Mouse (Mus musculus) heart, postnatal 25 days (tissue): Measurements from ENCODE around the gene Slc35f1. TPM values are rescaled to one million over a fixed set of nuclear protein-coding genes. Genes with fewer than 3 reads are reported as not detected.

Source experiments
- DNase-seq: peaks from one replicate; pipeline ENCODE4 v3.0.0; 2022; ENCODE audit warnings: low spot score
- intact Hi-C: fragments of 180-260 bp; cut with DNase I; formaldehyde crosslinking; loops from one replicate; pipeline ENCODE4 v1.15.1; 2025
- total RNA-seq, 2 experiments: library from RNA; stranded (reverse); gene quantifications; 2 replicates each; pipeline ENCODE4 v1.2.3; 2021

Slc35f1 gene
- total RNA-seq, 2 experiments from 2014 or later, result 0.67 to 0.81 TPM

- intact Hi-C loops, result no loop called here
- no peak for DNase-seq
Observed at GRCm38 (mm10) chr10:53052521-53052920, 362.2 kb downstream of the Slc35f1 start.

DNA sequence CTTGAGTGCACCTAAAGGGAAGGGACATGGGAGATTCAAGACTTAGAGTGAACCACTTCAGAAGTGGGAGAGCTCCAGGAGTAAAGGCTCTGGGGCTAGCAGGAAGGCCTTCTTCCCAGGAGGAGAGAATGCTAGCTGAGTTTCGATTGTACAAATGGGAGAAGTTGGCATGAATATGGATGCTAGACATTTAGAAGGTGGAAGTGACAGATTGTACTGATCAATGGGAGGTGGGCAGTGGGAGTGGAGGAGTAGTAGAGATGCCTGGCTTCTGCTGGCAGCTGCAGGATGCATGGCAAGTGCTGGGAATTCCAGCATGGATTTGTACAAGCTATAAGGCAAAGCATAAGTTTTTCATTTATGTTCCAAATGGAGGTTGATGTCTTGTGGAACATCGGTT is 370.4 kb downstream of the Slc35f1 start:
- intact Hi-C loops, result no loop called here

DNA sequence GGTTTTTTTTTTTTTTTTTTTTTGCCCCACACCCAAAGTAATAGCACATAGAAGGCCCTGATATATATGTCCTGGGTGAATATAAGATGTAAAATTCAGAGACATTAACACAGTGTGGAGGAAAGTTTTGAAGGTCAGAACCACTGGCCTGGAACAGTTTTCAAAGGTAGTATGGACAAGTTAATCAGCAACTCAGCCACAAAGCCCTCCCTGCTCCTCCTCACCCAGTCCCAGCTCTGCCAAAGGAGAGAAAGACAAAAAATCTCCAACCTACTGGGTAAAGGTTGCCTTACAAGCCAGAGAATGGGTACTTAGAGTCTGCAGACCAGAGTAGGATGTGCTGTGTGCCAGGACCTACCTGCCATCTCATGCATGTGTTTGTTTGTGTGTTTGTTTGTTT is 372.4 kb downstream of the Slc35f1 start:
- DNase-seq, result no peak
- intact Hi-C loops, result no loop called here

More for the DNA sequence above, 370.4 kb downstream of the Slc35f1 start:
- DNase-seq, result no peak

DNA sequence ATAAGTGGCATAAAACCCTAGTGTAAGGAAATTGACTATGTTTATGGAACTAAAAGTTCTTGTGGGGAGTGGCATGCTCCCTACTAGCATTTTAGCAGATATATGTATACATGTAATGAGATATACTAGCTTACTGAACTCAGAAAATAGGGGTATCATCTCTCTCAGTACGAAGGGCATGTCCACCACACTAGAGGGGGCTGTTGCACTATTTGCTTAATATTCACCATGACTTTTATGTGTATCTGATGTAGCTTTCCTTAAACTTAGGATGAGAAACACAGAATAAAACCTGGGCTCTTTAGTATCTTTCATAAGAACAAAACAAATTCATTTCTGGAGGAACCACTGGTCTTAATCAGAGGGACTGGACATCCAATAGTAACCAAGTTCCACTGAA is 397.5 kb downstream of the Slc35f1 start:
- intact Hi-C loops, result loop anchor here (5.0 kb wide), 1 partner anchor 219 kb away; no protein-coding TSS in a partner anchor
- no peak for DNase-seq

GRCm38 (mm10) chr10:53091525-53091924 is 401.2 kb downstream of the Slc35f1 start:
- intact Hi-C loops, result loop anchor here (5.0 kb wide), 1 partner anchor 91 kb away; no protein-coding TSS in a partner anchor
- no peak for DNase-seq

- no peak for DNase-seq
- intact Hi-C loops, result no loop called here
Observed at GRCm38 (mm10) chr10:53096446-53096845, 406.1 kb downstream of the Slc35f1 start.

DNA sequence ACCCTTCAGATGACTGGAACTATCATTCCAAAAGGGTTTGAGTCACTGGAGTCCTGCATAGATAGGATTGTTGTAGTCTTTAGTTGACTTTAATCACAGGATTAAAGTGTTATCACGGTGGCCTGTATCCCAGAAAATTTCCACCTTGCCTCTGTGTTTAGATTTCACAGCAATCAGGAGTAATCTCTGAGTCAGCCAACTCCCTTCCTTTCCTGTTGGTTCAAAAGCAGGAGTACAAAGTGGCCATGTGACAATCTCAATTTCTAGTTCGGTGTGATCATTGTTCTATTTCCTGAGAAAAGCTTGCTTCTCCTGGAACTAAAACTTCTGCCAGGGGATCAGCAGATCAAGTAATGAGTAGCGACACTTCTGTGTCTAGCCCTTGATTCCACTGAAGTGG is 410.5 kb downstream of the Slc35f1 start:
- DNase-seq, result no peak
- intact Hi-C loops, result no loop called here

GRCm38 (mm10) chr10:53101412-53101811 is 411.1 kb downstream of the Slc35f1 start:
- intact Hi-C loops, result no loop called here
- DNase-seq, result no peak

DNA sequence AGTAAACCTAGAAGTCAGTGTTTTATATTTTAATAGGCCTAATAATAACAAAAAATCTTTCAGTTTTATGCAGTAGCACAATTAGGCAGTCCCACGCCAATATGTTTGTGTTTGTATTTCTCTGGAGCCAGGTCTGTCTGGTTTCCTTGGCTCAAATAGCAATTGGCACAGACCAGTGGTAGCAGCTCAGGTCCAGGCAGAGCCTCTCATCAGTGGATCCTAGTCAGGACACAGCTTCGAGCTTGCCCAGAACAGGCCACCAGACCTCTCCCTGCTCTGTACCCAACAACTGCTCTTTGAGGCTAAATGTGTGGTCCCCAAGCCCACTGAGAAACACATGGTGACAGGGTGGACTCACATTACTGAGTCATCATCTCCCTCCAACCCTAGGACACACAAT is 412.1 kb downstream of the Slc35f1 start:
- intact Hi-C loops, result no loop called here
- DNase-seq, result no peak

DNA sequence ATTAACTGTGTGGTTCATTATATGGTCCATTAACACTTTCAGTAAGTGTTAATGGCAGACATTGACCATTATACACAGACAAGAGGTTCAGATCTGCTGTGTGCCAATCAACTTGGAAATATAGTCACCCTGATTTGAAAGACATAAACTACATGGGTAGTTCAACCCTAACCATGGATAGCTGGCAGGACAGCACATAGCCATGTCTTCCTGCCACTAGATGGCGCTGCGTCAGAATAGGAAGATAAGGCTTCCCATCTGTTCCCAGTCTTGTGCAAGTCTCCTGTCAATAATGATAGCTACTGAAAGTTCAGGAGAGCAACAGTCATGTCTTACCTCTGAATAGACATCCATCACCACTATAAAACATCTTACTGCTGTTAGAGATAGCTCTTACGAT is 424.7 kb downstream of the Slc35f1 start:
- intact Hi-C loops, result loop anchor here (2.0 kb wide), 2 partner anchors 192 to 412 kb away; no protein-coding TSS in a partner anchor
- no peak for DNase-seq

DNA sequence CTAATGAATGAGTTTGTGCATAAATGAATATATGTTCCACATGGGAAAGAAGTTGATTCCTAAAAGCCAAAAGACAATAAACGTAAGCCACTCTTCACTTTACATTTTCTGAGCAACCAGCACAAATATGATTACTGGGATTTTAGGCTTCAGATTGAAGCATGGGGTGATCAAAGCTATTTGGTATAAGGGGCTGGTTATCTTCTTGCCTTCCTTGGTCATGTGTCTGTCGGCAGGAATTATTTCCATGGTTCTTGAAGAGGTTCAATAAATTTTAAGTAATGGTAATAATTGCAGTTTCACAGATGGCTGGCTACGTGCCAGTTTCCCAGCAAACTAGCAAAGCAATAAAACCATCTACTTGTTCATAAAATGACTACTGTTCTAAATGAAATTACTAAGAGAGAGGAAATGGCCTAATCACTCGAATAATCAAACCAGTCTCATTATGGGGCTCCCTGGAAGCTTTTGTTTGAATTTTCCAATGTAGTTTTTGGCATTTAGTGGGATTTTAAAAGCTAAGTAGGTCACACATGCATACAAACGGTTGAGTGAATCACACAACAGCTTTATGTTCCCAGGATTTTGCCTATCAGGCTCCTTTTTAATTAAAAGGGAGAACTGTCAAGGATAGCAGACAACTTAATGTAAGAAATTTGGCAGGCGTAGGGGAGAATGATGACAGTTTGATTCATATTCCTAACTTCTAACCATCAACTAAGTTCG is 425.5 kb downstream of the Slc35f1 start:
- DNase-seq, result no peak

GRCm38 (mm10) chr10:53120608-53121007 is 430.3 kb downstream of the Slc35f1 start:
- no peak for DNase-seq
- intact Hi-C loops, result no loop called here

More for the DNA sequence above, 425.5 kb downstream of the Slc35f1 start:
- intact Hi-C loops, result loop anchor here (2.0 kb wide), 2 partner anchors 191 to 411 kb away; no protein-coding TSS in a partner anchor

DNA sequence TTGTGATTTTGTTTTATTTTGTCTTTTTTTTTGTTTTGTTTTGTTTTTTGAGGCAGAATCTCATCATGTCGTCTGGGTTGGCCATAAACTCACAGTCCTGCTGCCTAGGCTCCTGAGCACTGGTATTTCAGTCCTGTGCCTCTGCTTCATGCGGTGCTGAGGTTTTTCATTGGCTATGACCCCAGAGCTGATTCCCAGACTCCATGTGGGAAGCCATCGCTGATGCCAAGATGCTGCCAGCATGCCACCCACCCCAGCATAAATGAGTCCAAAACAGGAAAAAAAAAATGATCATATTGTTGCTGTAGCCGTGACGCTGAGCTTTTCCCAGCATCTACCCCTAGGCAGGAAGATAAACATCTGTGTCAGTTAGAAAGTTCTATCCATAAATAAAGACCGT is 434.0 kb downstream of the Slc35f1 start:
- no peak for DNase-seq
- intact Hi-C loops, result no loop called here

DNA sequence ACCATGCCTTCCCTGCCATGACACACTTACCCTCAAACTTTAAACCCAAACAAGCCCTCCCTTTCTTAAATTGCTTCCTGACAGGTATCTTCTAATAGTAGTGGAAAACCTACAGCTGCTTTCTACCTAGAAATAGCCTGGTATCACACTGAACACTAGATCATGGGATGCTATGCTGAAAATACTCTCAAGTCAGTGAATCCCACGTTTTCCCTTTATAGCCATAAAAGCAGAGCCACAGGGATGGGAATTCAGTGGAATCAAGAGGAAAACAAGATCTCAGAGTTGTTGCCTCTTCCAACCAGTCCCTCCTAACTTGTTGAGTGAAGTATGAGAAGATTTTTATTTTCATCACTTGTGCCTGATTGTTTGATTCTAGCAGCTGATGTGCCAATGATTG is 442.4 kb downstream of the Slc35f1 start:
- DNase-seq, result no peak
- intact Hi-C loops, result no loop called here

GRCm38 (mm10) chr10:53150321-53150720 is 460.0 kb downstream of the Slc35f1 start:
- no peak for DNase-seq
- intact Hi-C loops, result no loop called here

- no peak for DNase-seq
- intact Hi-C loops, result no loop called here
Observed at GRCm38 (mm10) chr10:53150916-53151315, 460.6 kb downstream of the Slc35f1 start.

- DNase-seq, result no peak
- intact Hi-C loops, result no loop called here
Observed at GRCm38 (mm10) chr10:53156374-53156773, 466.0 kb downstream of the Slc35f1 start.

- intact Hi-C loops, result no loop called here
- no peak for DNase-seq
Observed at GRCm38 (mm10) chr10:53157740-53158139, 467.4 kb downstream of the Slc35f1 start.
